Mouse (Mus musculus) small intestine, adult 2 months (tissue): ENCODE data around the gene Pde1c.

Source experiments
- CTCF ChIP-seq: fragments of 200-500 bp; IDR thresholded peaks from 2 replicates; pipeline ENCODE4 v1.5.1; 2012; ENCODE audit warnings: low read depth, mild to moderate bottlenecking, control low read depth, inconsistent platforms, low read length, moderate library complexity, mixed read lengths; ENCODE audit not compliant: insufficient replicate concordance, insufficient read length; ENCODE audit errors: extremely low read depth
- POLR2A ChIP-seq: fragments of 200-500 bp; IDR thresholded peaks from 2 replicates; pipeline ENCODE4 v1.6.1; 2012; ENCODE audit warnings: low read depth, mild to moderate bottlenecking, control low read depth, inconsistent platforms, low read length, moderate library complexity

GRCm38 (mm10) chr6:56168736-56169135 lies 400.2 kb downstream of the Pde1c start:
- TF ChIP-seq CTCF (no peak), POLR2A (no peak)
